Mouse (Mus musculus): Measurements from ENCODE around the gene Slc16a5. TPM values are rescaled to one million over a fixed set of nuclear protein-coding genes. Genes with fewer than 3 reads are reported as not detected.

The Slc16a5 gene
- polyA plus RNA-seq, 1 experiment from 2014 or later: 2.5 TPM

DNA sequence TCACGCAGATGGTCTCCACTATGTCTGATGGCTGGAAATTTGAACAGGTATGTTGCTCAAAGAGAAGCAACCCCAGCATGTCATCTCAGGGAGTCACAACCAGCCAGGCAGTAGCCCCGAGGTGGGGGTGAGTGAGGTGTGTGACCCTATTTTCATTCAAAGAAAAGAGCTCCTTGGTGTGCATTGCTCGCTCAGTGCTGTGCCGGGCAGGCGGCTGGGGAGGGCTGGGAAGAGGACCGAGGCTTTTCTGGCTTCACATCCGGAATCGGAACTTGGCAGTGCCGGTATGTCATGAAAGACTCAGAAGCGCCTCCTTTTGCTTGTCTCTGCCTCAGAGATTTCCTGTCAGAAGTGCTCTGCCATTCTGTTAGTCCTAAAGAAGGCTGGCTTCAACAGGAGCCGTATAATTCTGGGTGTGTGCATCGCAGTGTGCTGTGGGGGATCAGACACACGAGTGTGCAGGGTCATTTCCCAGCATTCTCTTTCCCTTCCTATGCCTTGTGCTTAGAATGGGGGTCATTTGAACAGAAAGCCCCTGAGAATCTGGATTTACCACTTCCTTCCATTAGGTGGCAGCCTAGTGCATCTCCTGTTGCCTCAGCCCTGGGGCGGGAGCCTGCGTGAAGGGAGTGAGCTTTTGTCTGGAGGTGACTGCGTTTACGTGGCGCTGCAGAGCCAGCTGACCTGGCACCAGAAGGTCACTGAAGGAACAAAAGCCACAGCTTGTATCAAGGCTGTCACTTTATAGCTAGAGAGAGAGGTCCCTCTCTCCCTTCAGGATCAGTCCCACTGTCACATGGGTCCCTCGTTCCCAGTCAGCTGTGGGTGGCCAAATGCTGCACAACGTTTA lies 34.6 kb upstream of the Slc16a5 start:
- H3K4me2 ChIP-seq (ENCODE audit: low read length): no peak overlapping the region
- no peak overlapping the region for H3K9ac ChIP-seq (ENCODE audit: low read length)
- no peaks in the 10 kb centered on the region for H3K27me3 ChIP-seq (replicated peaks; ENCODE audit: control insufficient read depth, insufficient read depth, low read length)
- H3K4me1 ChIP-seq (replicated peaks; ENCODE audit: control insufficient read depth, insufficient read depth, low read length): no peaks in the 10 kb centered on the region; the same call in 1 of the 2 replicates
- 42% methylated on average over 20 of the region's 20 CpGs for WGBS
- peaks cover 77% of the 10 kb centered on the region for H3K36me3 ChIP-seq (ENCODE audit: control insufficient read depth, insufficient read depth, low read length)
- no peaks in the 10 kb centered on the region for H3K9me3 ChIP-seq (ENCODE audit: control insufficient read depth, low read length)
- H3K27ac ChIP-seq (ENCODE audit: low read depth): no peak overlapping the region; the same call in 1 of the 2 replicates
- peak; percentile 73 for DNase-seq (ENCODE audit: low spot score)
- H3K4me3 ChIP-seq (ENCODE audit: low read depth, low read length): no peak overlapping the region
- ATAC-seq (replicated peaks; ENCODE audit: low FRiP score, low TSS enrichment, low read depth): peak; percentile 56

DNA sequence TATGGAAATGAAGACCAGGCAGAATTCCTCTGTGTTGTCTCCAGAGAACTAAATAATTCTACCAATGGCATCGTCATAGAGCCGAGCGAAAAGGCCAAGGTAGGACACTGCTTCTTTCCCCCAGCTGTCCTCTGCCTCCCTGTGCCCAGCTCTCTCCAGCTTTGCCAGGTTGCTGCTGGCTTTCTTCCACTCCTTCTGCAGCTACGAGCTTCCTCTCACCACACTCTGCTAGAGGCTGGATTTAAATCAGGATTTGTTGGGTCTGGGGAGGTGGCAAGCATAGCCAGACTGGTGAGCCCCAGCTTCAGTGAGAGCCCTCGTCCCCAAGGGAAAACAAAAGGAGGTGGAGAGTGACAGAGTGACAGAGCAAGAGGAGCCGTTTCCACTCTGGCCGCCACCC lies 33.0 kb upstream of the Slc16a5 start:
- DNase-seq (ENCODE audit: low spot score): no peak
- no peak overlapping the region for H3K9ac ChIP-seq (ENCODE audit: low read length)
- H3K4me1 ChIP-seq (replicated peaks; ENCODE audit: control insufficient read depth, insufficient read depth, low read length): no peaks in the 10 kb centered on the region; the same call in 1 of the 2 replicates
- no peak overlapping the region for H3K27ac ChIP-seq (ENCODE audit: low read depth)
- H3K4me3 ChIP-seq (ENCODE audit: low read depth, low read length): no peak overlapping the region
- H3K27me3 ChIP-seq (replicated peaks; ENCODE audit: control insufficient read depth, insufficient read depth, low read length): no peaks in the 10 kb centered on the region
- ATAC-seq (replicated peaks; ENCODE audit: low FRiP score, low TSS enrichment, low read depth): no peak
- WGBS: 94% methylated on average over 7 of the region's 7 CpGs
- no peaks in the 10 kb centered on the region for H3K9me3 ChIP-seq (ENCODE audit: control insufficient read depth, low read length)
- H3K4me2 ChIP-seq (ENCODE audit: low read length): no peak overlapping the region
- H3K36me3 ChIP-seq (ENCODE audit: control insufficient read depth, insufficient read depth, low read length): peaks cover 74% of the 10 kb centered on the region

DNA sequence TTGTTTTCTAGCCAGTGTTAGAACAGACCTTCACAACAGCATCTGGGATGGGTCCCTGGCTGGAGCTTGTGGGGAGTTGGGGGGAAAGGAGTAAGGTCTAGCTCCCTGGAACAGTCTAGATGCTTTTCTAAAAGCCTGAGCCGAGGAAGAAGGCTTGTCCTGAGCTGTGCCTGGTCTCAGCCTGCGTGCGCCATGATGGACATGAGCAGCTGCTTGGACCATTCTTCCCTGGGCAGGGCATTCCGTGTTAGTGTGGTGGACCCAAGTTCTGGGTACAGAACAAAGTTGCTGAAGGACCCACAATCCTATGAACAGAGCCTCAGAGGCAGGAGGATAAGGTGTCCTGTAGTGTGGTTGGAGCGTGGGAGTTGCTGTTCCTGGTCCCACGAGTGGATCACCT lies 31.7 kb upstream of the Slc16a5 start:
- H3K9ac ChIP-seq (ENCODE audit: low read length): no peak overlapping the region
- WGBS: 89% methylated on average over 6 of the region's 6 CpGs
- H3K4me2 ChIP-seq (ENCODE audit: low read length): no peak overlapping the region
- H3K36me3 ChIP-seq (ENCODE audit: control insufficient read depth, insufficient read depth, low read length): peaks cover 62% of the 10 kb centered on the region
- no peak overlapping the region for H3K27ac ChIP-seq (ENCODE audit: low read depth)
- no peaks in the 10 kb centered on the region for H3K9me3 ChIP-seq (ENCODE audit: control insufficient read depth, low read length)
- H3K4me1 ChIP-seq (replicated peaks; ENCODE audit: control insufficient read depth, insufficient read depth, low read length): peaks cover 3% of the 10 kb centered on the region; the same call in 1 of the 2 replicates
- H3K27me3 ChIP-seq (replicated peaks; ENCODE audit: control insufficient read depth, insufficient read depth, low read length): no peaks in the 10 kb centered on the region
- ATAC-seq (replicated peaks; ENCODE audit: low FRiP score, low TSS enrichment, low read depth) (no peak), DNase-seq (ENCODE audit: low spot score) (no peak)
- no peak overlapping the region for H3K4me3 ChIP-seq (ENCODE audit: low read depth, low read length)

DNA sequence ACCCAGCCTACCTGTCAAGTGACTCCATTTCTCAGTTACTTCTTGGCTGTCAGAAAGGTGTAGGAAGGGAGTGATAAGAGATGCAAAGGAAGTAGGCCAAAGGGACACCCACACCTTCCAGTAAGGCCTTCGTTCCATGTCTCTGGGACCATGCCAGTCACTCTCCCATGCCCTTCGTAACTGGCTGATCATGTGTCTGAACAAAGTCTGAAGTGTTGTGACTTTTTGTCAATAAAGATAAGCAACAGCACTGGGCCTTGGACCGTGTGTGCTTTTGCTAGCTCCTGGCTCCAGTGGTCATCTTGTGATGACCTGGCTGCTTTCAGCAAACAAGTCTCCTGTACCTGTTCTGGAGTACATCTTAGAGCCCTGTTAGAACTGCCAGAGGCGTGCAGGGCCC lies 29.5 kb upstream of the Slc16a5 start:
- Histone ChIP-seq H3K4me3 (ENCODE audit: low read depth, low read length) (no peak overlapping the region), H3K27ac (ENCODE audit: low read depth) (no peak overlapping the region), H3K4me1 (replicated peaks; ENCODE audit: control insufficient read depth, insufficient read depth, low read length) (peaks cover 7% of the 10 kb centered on the region; the same call in 1 of the 2 replicates), H3K36me3 (ENCODE audit: control insufficient read depth, insufficient read depth, low read length) (peaks cover 42% of the 10 kb centered on the region), H3K9ac (ENCODE audit: low read length) (no peak overlapping the region), H3K9me3 (ENCODE audit: control insufficient read depth, low read length) (no peaks in the 10 kb centered on the region), H3K4me2 (ENCODE audit: low read length) (no peak overlapping the region), H3K27me3 (replicated peaks; ENCODE audit: control insufficient read depth, insufficient read depth, low read length) (no peaks in the 10 kb centered on the region)
- DNase-seq (ENCODE audit: low spot score) (no peak), ATAC-seq (replicated peaks; ENCODE audit: low FRiP score, low TSS enrichment, low read depth) (no peak)
- WGBS: 58% methylated on average over 4 of the region's 4 CpGs

DNA sequence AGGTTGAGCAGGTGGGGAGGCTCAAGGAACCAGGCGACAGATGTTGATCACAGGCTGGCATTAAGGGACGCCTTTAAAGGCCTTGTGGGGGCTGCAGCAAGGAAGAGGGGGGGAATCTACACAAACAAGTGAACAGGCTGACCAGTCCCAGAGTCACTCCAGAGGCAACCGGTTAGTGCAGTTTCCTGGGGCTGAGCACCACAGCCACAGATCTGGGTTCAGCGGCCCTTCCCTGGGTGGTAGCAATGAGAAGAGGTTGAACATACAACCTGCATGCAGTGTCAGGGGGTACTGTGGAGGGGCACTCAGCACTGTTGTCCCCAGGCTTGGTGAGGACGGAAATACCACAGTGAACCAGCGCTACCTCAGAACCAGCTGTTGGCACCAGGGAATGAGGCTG lies 28.9 kb upstream of the Slc16a5 start:
- Histone ChIP-seq H3K4me1 (replicated peaks; ENCODE audit: control insufficient read depth, insufficient read depth, low read length) (0 out of 2 replicates have a peak, but pooled peaks cover 7% of the 10 kb centered on the region), H3K27ac (ENCODE audit: low read depth) (no peak overlapping the region)
- no peak for DNase-seq (ENCODE audit: low spot score)

DNA sequence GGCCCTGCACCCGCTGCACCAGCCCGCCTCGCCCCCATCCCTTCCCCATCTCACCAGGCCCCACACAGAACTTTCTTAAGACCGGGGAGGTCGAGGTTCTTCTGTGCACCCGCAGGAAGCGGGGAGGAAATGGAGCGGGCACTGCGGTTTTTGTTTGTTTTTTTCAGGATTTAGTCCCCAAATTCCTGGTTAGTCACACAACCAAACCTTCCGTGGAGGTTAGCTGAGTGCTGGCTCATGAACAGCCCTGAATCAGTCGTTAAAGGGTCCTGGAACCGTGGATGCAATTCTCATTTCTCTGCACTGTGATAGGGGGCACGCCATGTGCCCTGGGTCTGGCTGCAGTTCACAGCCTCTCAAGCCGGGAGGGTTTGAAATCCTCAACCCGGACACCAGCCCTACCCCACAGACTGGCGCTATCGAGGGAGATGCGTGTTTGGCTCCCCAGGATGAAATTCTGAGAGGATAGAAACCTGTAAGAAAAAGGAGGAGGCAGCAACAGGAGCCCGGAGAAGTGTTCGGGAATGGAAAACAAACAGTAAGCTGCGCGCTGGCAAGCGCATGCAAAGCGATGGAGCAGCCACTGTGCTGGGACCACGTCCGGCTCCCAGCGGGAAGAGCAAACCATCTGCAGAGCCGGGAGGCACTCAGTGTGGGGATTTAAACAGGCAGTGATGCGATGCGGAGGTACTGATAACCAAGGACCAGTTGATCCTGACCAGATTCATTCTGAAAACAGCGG lies 26.5 kb upstream of the Slc16a5 start:
- no peaks in the 10 kb centered on the region for H3K27me3 ChIP-seq (replicated peaks; ENCODE audit: control insufficient read depth, insufficient read depth, low read length)
- peaks cover 21% of the 10 kb centered on the region for H3K36me3 ChIP-seq (ENCODE audit: control insufficient read depth, insufficient read depth, low read length)
- no peak overlapping the region for H3K27ac ChIP-seq (ENCODE audit: low read depth)
- DNase-seq (ENCODE audit: low spot score): peak; percentile 76
- H3K9ac ChIP-seq (ENCODE audit: low read length): peak overlapping the region; percentile 36
- peak overlapping the region; percentile 57 for H3K4me2 ChIP-seq (ENCODE audit: low read length)
- ATAC-seq (replicated peaks; ENCODE audit: low FRiP score, low TSS enrichment, low read depth): 0 out of 2 replicates have a peak, but pooled peaks have one; percentile 46
- no peaks in the 10 kb centered on the region for H3K9me3 ChIP-seq (ENCODE audit: control insufficient read depth, low read length)
- 0 out of 2 replicates have a peak, but pooled peaks cover 7% of the 10 kb centered on the region for H3K4me1 ChIP-seq (replicated peaks; ENCODE audit: control insufficient read depth, insufficient read depth, low read length)
- whole genome bisulfite sequencing: 5% methylated on average over 31 of the region's 31 CpGs
- peak overlapping the region; percentile 20 for H3K4me3 ChIP-seq (ENCODE audit: low read depth, low read length)

More for the DNA sequence above, 28.9 kb upstream of the Slc16a5 start:
- Histone ChIP-seq H3K27me3 (replicated peaks; ENCODE audit: control insufficient read depth, insufficient read depth, low read length) (no peaks in the 10 kb centered on the region), H3K9me3 (ENCODE audit: control insufficient read depth, low read length) (no peaks in the 10 kb centered on the region), H3K4me2 (ENCODE audit: low read length) (no peak overlapping the region), H3K36me3 (ENCODE audit: control insufficient read depth, insufficient read depth, low read length) (peaks cover 42% of the 10 kb centered on the region), H3K4me3 (ENCODE audit: low read depth, low read length) (no peak overlapping the region), H3K9ac (ENCODE audit: low read length) (no peak overlapping the region)
- WGBS: 77% methylated on average over 6 of the region's 6 CpGs
- ATAC-seq (replicated peaks; ENCODE audit: low FRiP score, low TSS enrichment, low read depth): no peak

DNA sequence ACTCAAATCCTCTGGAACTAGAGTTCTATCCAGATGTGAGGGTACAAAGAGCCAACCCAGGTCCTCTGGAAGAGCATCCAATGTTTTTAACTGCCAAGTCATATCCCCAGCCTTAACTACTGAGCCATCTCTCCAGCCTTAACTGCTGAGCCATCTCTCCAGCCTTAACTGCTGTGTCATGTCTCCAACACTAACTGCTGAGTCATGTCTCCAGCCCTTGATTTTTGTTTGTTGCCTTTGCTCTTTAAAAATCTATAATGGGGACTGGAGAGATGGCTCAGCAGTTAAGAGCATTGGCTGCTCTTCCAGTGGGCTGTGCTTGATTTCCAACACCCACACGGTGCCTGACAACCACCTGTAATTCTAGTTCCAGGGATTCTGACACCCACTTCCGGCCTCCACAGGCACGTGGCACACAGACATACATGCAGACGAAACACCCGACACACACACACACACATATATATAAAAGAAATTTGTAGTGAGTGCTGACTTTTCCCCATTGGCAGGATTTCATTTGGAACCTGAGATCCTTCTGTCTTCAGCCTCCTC lies 24.6 kb upstream of the Slc16a5 start:
- no peak for DNase-seq (ENCODE audit: low spot score)
- Histone ChIP-seq H3K9me3 (ENCODE audit: control insufficient read depth, low read length) (no peaks in the 10 kb centered on the region), H3K4me3 (ENCODE audit: low read depth, low read length) (no peak overlapping the region), H3K27me3 (replicated peaks; ENCODE audit: control insufficient read depth, insufficient read depth, low read length) (no peaks in the 10 kb centered on the region), H3K27ac (ENCODE audit: low read depth) (no peak overlapping the region), H3K4me2 (ENCODE audit: low read length) (no peak overlapping the region), H3K36me3 (ENCODE audit: control insufficient read depth, insufficient read depth, low read length) (peaks cover 2% of the 10 kb centered on the region; the same call in 1 of the 2 replicates), H3K4me1 (replicated peaks; ENCODE audit: control insufficient read depth, insufficient read depth, low read length) (0 out of 2 replicates have a peak, but pooled peaks cover 7% of the 10 kb centered on the region), H3K9ac (ENCODE audit: low read length) (no peak overlapping the region)
- 68% methylated on average over 5 of the region's 5 CpGs for WGBS
- ATAC-seq (replicated peaks; ENCODE audit: low FRiP score, low TSS enrichment, low read depth): no peak

DNA sequence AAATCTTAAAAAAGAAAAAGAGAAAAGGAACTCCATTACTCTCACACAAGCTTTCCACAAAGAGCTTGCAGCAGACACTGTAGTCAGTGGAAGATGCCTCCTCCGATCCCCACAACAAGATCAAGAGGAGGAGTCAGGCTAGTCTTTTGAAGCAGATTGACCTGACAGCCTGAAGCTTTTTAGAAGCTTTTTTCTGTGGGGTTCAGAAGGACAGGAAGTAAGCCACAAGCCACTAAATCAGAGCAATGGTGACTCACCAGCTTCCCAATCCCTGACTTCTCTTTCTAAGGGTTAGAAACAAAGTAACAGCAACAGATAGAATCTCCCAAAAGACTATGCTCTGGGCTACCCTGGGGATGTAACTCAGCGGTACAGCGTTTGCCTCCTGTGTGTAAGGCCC lies 22.9 kb upstream of the Slc16a5 start:
- Histone ChIP-seq H3K36me3 (ENCODE audit: control insufficient read depth, insufficient read depth, low read length) (no peaks in the 10 kb centered on the region), H3K9ac (ENCODE audit: low read length) (no peak overlapping the region), H3K4me1 (replicated peaks; ENCODE audit: control insufficient read depth, insufficient read depth, low read length) (0 out of 2 replicates have a peak, but pooled peaks cover 7% of the 10 kb centered on the region), H3K9me3 (ENCODE audit: control insufficient read depth, low read length) (no peaks in the 10 kb centered on the region), H3K27ac (ENCODE audit: low read depth) (no peak overlapping the region), H3K4me2 (ENCODE audit: low read length) (no peak overlapping the region), H3K4me3 (ENCODE audit: low read depth, low read length) (no peak overlapping the region), H3K27me3 (replicated peaks; ENCODE audit: control insufficient read depth, insufficient read depth, low read length) (no peaks in the 10 kb centered on the region)
- ATAC-seq (replicated peaks; ENCODE audit: low FRiP score, low TSS enrichment, low read depth): no peak
- 78% methylated on average over 3 of the region's 3 CpGs for WGBS
- DNase-seq (ENCODE audit: low spot score): no peak

All from intestine, embryonic 14.5 days (tissue).